Mouse (Mus musculus) heart, postnatal 0 days (tissue): ENCODE measurements around the gene Rbm20.

Experiments
- CTCF ChIP-seq: IDR thresholded peaks from 2 replicates; pipeline ENCODE4 v1.5.1; 2016; ENCODE audit warnings: antibody characterized with exemption, control low read depth, low read depth
- EP300 ChIP-seq: IDR thresholded peaks from 2 replicates; pipeline ENCODE4 v1.6.1; 2016; ENCODE audit warnings: antibody characterized with exemption, low read depth

GRCm38 (mm10) chr19:53815714-53816113, 138.6 kb downstream of the Rbm20 start:
- no peak for TF ChIP-seq CTCF
- TF ChIP-seq EP300: no peak
